Mouse (Mus musculus): Measurements from ENCODE around the gene Adam19. TPM values are rescaled to one million over a fixed set of nuclear protein-coding genes. Genes with fewer than 3 reads are reported as not detected.
"Not testable (repeated sequence)": the region's sequence is repeated elsewhere in the genome, so short reads cannot be mapped to it uniquely, and the experiment has no call there.

Adam19 gene
- polyA plus RNA-seq, 3 experiments from 2014 or later: 70.9 to 111 (median 101) TPM

- ATAC-seq: no peak
Measured at GRCm38 (mm10) chr11:46143342-46143741, 87.5 kb downstream of the Adam19 start.

- ATAC-seq: no peak
Measured at GRCm38 (mm10) chr11:46145163-46145875, 89.5 kb downstream of the Adam19 start.

- no peak for ATAC-seq
Measured at GRCm38 (mm10) chr11:46146619-46147018, 90.8 kb downstream of the Adam19 start.

- ATAC-seq: no peak
Measured at GRCm38 (mm10) chr11:46156945-46157344, 101.2 kb downstream of the Adam19 start.

- no peak for ATAC-seq
Measured at GRCm38 (mm10) chr11:46157462-46157861, 101.7 kb downstream of the Adam19 start.

- ATAC-seq: no peak
Measured at GRCm38 (mm10) chr11:46165866-46166585, 110.2 kb downstream of the Adam19 start, which contains the start of gene Nipal4. TSS of gene Nipal4 (minus strand) at chr11:46166508.

- no peak for ATAC-seq
Measured at GRCm38 (mm10) chr11:46168506-46168905, 112.7 kb downstream of the Adam19 start.

- no peak for ATAC-seq
Measured at GRCm38 (mm10) chr11:46169908-46170307, 114.1 kb downstream of the Adam19 start.

GRCm38 (mm10) chr11:46172128-46172527 is 116.3 kb downstream of the Adam19 start:
- ATAC-seq: no peak

- no peak for ATAC-seq
Measured at GRCm38 (mm10) chr11:46176155-46176554, 120.4 kb downstream of the Adam19 start.

- ATAC-seq: no peak
Measured at GRCm38 (mm10) chr11:46177246-46178043, 121.7 kb downstream of the Adam19 start.

- ATAC-seq: not testable (repeated sequence)
Measured at GRCm38 (mm10) chr11:46182031-46182430, 126.2 kb downstream of the Adam19 start.

GRCm38 (mm10) chr11:46184946-46185345 is 129.2 kb downstream of the Adam19 start:
- ATAC-seq: no peak

GRCm38 (mm10) chr11:46185486-46185885 is 129.7 kb downstream of the Adam19 start:
- ATAC-seq: no peak

- no peak for ATAC-seq
Measured at GRCm38 (mm10) chr11:46188283-46188682, 132.5 kb downstream of the Adam19 start.

- ATAC-seq: no peak
Measured at GRCm38 (mm10) chr11:46194175-46194574, 138.4 kb downstream of the Adam19 start.

Other genes starting within 250 kb of the Adam19 start
- 10 to 100 TPM; 36.9 to 52.5 (median 45.6) TPM for gene Clint1, start 203.9 kb upstream of the Adam19 start, polyA plus RNA-seq (2017; shearing (Covaris generic))
- 1 to 10 TPM in 2 of 3 experiments, under 1 TPM in 1; 0.89 to 2.0 (median 1.9) TPM for gene Lsm11, start 111.1 kb upstream of the Adam19 start, polyA plus RNA-seq (2017; shearing (Covaris generic))
- gene Thg1l, start 100.5 kb upstream of the Adam19 start, polyA plus RNA-seq (2017; shearing (Covaris generic)): 10 to 100 TPM; 10.4 to 13.5 (median 12.0) TPM
- gene Sox30, start 75.7 kb upstream of the Adam19 start, polyA plus RNA-seq (2017; shearing (Covaris generic)): under 1 TPM in 1 of 3 experiments, not detected in 2; 0.21 TPM
- 10 to 100 TPM; 15.5 to 45.9 (median 21.9) TPM for gene Gm12166, start 3.7 kb upstream of the Adam19 start, polyA plus RNA-seq (2017; shearing (Covaris generic))
- gene Nipal4, start 110.5 kb downstream of the Adam19 start, polyA plus RNA-seq (2017; shearing (Covaris generic)): under 1 TPM in 2 of 3 experiments, not detected in 1; 0.26 to 0.74 TPM
- gene Fndc9, start 179.5 kb downstream of the Adam19 start, polyA plus RNA-seq (2017; shearing (Covaris generic)): 1 to 10 TPM in 1 of 3 experiments, under 1 TPM in 2; 0.57 to 1.5 (median 0.77) TPM

Measured in inflammation-experienced regulatory T-cells, adult 6 months (primary cell).